Mouse (Mus musculus): ENCODE measurements around the gene Rpf1.
A peak's percentile ranks its signal among the peaks of the same experiment; 100 is the strongest.

DNA sequence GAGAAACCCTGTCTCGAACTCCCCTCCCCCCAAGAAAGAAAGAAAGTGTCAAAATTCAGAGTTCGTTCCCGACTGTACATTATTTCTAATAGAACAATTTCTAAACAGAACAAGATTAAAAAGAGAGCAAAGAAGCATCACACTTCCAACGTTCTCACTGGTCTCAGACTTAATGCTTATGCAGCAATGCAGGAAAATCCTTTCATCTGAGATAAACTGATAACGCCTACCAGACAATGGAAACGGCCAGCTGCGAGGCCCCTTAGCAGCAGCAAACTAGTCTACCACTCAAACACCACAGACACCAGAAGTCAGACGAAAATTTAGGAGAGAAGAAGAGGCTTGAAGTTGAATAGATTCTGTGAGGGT is 407 bp upstream of the Rpf1 start:
- TF ChIP-seq HCFC1 (IDR thresholded peaks at IDR 0.05; ENCODE audit: low read depth, low read length) (no peak), MAZ (IDR thresholded peaks at IDR 0.05; ENCODE audit: low read depth, low read length) (peak; percentile 38; the same call in 1 of the 2 replicates), USF2 (IDR thresholded peaks at IDR 0.05; ENCODE audit: borderline replicate concordance in 1 of 2, insufficient read depth in 1 of 2, low read depth in 1 of 2, low read length in 2 of 2) (no peak), POLR2AphosphoS5 (IDR thresholded peaks at IDR 0.05; ENCODE audit: borderline replicate concordance, low read depth, low read length) (no peak), CTCF (IDR thresholded peaks at IDR 0.05 in 2 of 3, conservative IDR thresholded peaks at IDR 0.05 in 1 of 3; ENCODE audit: control insufficient read depth in 1 of 3, insufficient read depth in 1 of 3, low read depth in 2 of 3, low read length in 3 of 3, poor library complexity in 1 of 3, severe bottlenecking in 1 of 3) (no peak), MAFK (IDR thresholded peaks at IDR 0.05; ENCODE audit: borderline replicate concordance, low read depth, low read length) (peak; percentile 67; the same call in 1 of the 2 replicates), ELF1 (IDR thresholded peaks at IDR 0.05; ENCODE audit: low read depth, low read length) (no peak), ZNF384 (IDR thresholded peaks at IDR 0.05; ENCODE audit: low read depth, low read length) (no peak), EP300 (IDR thresholded peaks at IDR 0.05; ENCODE audit: low read depth in 1 of 2, low read length in 2 of 2) (no peak; a peak in 2 of 4 replicates), TCF12 (IDR thresholded peaks at IDR 0.05; ENCODE audit: low read depth, low read length) (no peak), ZC3H11A (IDR thresholded peaks at IDR 0.05; ENCODE audit: low read depth, low read length) (no peak), POLR2A (IDR thresholded peaks at IDR 0.05; ENCODE audit: control insufficient read depth in 1 of 2, insufficient read depth in 1 of 2, low read depth in 1 of 2, low read length in 2 of 2, poor library complexity in 1 of 2) (no peak), MXI1 (IDR thresholded peaks at IDR 0.05; ENCODE audit: low read depth, low read length) (no peak; the same call in 1 of the 2 replicates)

All from MEL (cell line).